In genomic region chr2:24556347-24556746, GRCm38 (mm10) we compare ENCODE assay signal across 20 mouse cellular contexts.
DNase-seq lines count a peak whose midpoint lies in the region; ATAC-seq and TF ChIP-seq lines count a peak whose summit lies in the region.
"Had no signal": no experiment of that assay in that cellular context is flagged by ENCODE, and none has a peak within 500 bp of the region (broad histone marks: within the 10 kb centered on the region; RNA-seq: fewer than 3 reads in every experiment).

No protein-coding gene starts in this region.

- no peak for DNase-seq in forebrain, postnatal 0 days
- peak; percentile 3 for DNase-seq in heart, adult 8-10 months (ENCODE audit: low spot score)
- peak; percentile 78 for DNase-seq in heart, postnatal 0 days (ENCODE audit: low spot score)
- no peak for DNase-seq in adrenal gland, adult 2 months
- DNase-seq in cerebellum, adult 2 months = no peak
- DNase-seq in urinary bladder, postnatal 14 days (ENCODE audit: low spot score) = no peak
- DNase-seq: adrenal gland, postnatal 14 days; B cell, adult 2 months; cerebellum, adult 18-20 months; cerebellum, postnatal 10 days; embryo, embryonic 11 days; gastrocnemius, postnatal 10 days; kidney, adult 18-20 months had no signal

- no peaks in the 10 kb centered on the region for H3K9me3 ChIP-seq in forebrain, postnatal 0 days (ENCODE audit: low read length)
- no peaks in the 10 kb centered on the region for H3K9me3 ChIP-seq in forebrain, embryonic 15.5 days
- H3K9me3 ChIP-seq in heart, embryonic 13.5 days = no peaks in the 10 kb centered on the region
- H3K9me3 ChIP-seq in heart, postnatal 0 days (replicated peaks; ENCODE audit: control insufficient read depth, low read length) = no peaks in the 10 kb centered on the region
- H3K9me3 ChIP-seq: embryonic facial prominence, embryonic 15.5 days; forebrain, embryonic 10.5 days; hindbrain, embryonic 15.5 days had no signal

- no peak overlapping the region for H3K27ac ChIP-seq in forebrain, postnatal 0 days (ENCODE audit: low read depth, low read length)
- H3K27ac ChIP-seq in forebrain, embryonic 15.5 days (replicated peaks) = no peak overlapping the region
- peak overlapping the region; percentile 82 for H3K27ac ChIP-seq in heart, embryonic 13.5 days (replicated peaks)
- H3K27ac ChIP-seq in heart, postnatal 0 days (ENCODE audit: low read depth) = peak overlapping the region; percentile 85
- H3K27ac ChIP-seq in cerebellum, adult 2 months (ENCODE audit: insufficient read depth, low read length) = no peak overlapping the region
- H3K27ac ChIP-seq: embryonic facial prominence, embryonic 15.5 days; forebrain, embryonic 10.5 days; hindbrain, embryonic 15.5 days had no signal

- no peaks in the 10 kb centered on the region for H3K27me3 ChIP-seq in forebrain, postnatal 0 days (ENCODE audit: insufficient read depth, low read length)
- no peaks in the 10 kb centered on the region for H3K27me3 ChIP-seq in forebrain, embryonic 15.5 days
- no peaks in the 10 kb centered on the region for H3K27me3 ChIP-seq in heart, embryonic 13.5 days (replicated peaks)
- H3K27me3 ChIP-seq in heart, postnatal 0 days (ENCODE audit: control insufficient read depth, insufficient read depth, low read length) = no peaks in the 10 kb centered on the region
- no peaks in the 10 kb centered on the region for H3K27me3 ChIP-seq in cerebellum, adult 2 months (ENCODE audit: control insufficient read depth, insufficient read depth, low read length)
- H3K27me3 ChIP-seq: embryonic facial prominence, embryonic 15.5 days; hindbrain, embryonic 15.5 days had no signal

- TF ChIP-seq EP300 in heart, postnatal 0 days (IDR thresholded peaks at IDR 0.05; ENCODE audit: low read depth) = no peak

- no peaks in the 10 kb centered on the region for H3K36me3 ChIP-seq in forebrain, postnatal 0 days (ENCODE audit: insufficient read depth)
- H3K36me3 ChIP-seq in forebrain, embryonic 15.5 days = no peaks in the 10 kb centered on the region
- H3K36me3 ChIP-seq in heart, embryonic 13.5 days = no peaks in the 10 kb centered on the region
- no peaks in the 10 kb centered on the region for H3K36me3 ChIP-seq in heart, postnatal 0 days (replicated peaks; ENCODE audit: control insufficient read depth, insufficient read depth, low read length)
- H3K36me3 ChIP-seq: embryonic facial prominence, embryonic 15.5 days; forebrain, embryonic 10.5 days; hindbrain, embryonic 15.5 days had no signal

- H3K9ac ChIP-seq in forebrain, postnatal 0 days = no peak overlapping the region
- H3K9ac ChIP-seq in forebrain, embryonic 15.5 days (replicated peaks) = no peak overlapping the region
- H3K9ac ChIP-seq in heart, embryonic 13.5 days = no peak overlapping the region
- H3K9ac ChIP-seq in heart, postnatal 0 days (replicated peaks; ENCODE audit: low read depth, low read length) = no peak overlapping the region
- H3K9ac ChIP-seq: embryonic facial prominence, embryonic 15.5 days; hindbrain, embryonic 15.5 days had no signal

- no peak for TF ChIP-seq CTCF in forebrain, postnatal 0 days (IDR thresholded peaks at IDR 0.05; ENCODE audit: low read depth)
- no peak for TF ChIP-seq CTCF in heart, postnatal 0 days (IDR thresholded peaks at IDR 0.05; ENCODE audit: low read depth)
- no peak for TF ChIP-seq CTCF in cerebellum, adult 2 months (IDR thresholded peaks at IDR 0.05; ENCODE audit: borderline replicate concordance, insufficient read depth, low read depth, low read length)

- no peak for TF ChIP-seq POLR2A in cerebellum, adult 2 months (IDR thresholded peaks at IDR 0.05; ENCODE audit: borderline replicate concordance, insufficient read depth, low read length)

- H3K4me2 ChIP-seq in forebrain, postnatal 0 days (ENCODE audit: low read depth) = no peak overlapping the region
- H3K4me2 ChIP-seq in forebrain, embryonic 15.5 days (replicated peaks) = no peak overlapping the region
- peak overlapping the region; percentile 51 for H3K4me2 ChIP-seq in heart, embryonic 13.5 days
- peak overlapping the region; percentile 31 for H3K4me2 ChIP-seq in heart, postnatal 0 days (ENCODE audit: low read depth, low read length)
- H3K4me2 ChIP-seq: embryonic facial prominence, embryonic 15.5 days; hindbrain, embryonic 15.5 days had no signal

- no peaks in the 10 kb centered on the region for H3K4me1 ChIP-seq in forebrain, postnatal 0 days (ENCODE audit: insufficient read depth)
- no peaks in the 10 kb centered on the region for H3K4me1 ChIP-seq in forebrain, embryonic 15.5 days
- peaks cover 30% of the 10 kb centered on the region for H3K4me1 ChIP-seq in heart, embryonic 13.5 days
- H3K4me1 ChIP-seq in heart, postnatal 0 days (ENCODE audit: control insufficient read depth, insufficient read depth) = peaks cover 27% of the 10 kb centered on the region
- no peaks in the 10 kb centered on the region for H3K4me1 ChIP-seq in cerebellum, adult 2 months (ENCODE audit: control insufficient read depth, insufficient read depth, low read length)
- H3K4me1 ChIP-seq: embryonic facial prominence, embryonic 15.5 days; hindbrain, embryonic 15.5 days had no signal

- WGBS in forebrain, postnatal 0 days = 70% methylated on average over 6 of the region's 6 CpGs
- 84% methylated on average over 6 of the region's 6 CpGs for WGBS in forebrain, embryonic 15.5 days
- WGBS in heart, embryonic 13.5 days = 41% methylated on average over 6 of the region's 6 CpGs
- 42% methylated on average over 6 of the region's 6 CpGs for WGBS in heart, postnatal 0 days
- WGBS in cerebellum, adult 2 months = 64% methylated on average over 6 of the region's 6 CpGs

- ATAC-seq in forebrain, postnatal 0 days = peak; percentile 51
- no peak for ATAC-seq in forebrain, embryonic 15.5 days (replicated peaks)
- ATAC-seq in heart, embryonic 13.5 days (ENCODE audit: extremely low read depth, insufficient number of reproducible peaks, low FRiP score, low TSS enrichment) = peak; percentile 29; the same call in 1 of the 2 replicates
- ATAC-seq in heart, postnatal 0 days (ENCODE audit: insufficient read depth, low read depth) = peak; percentile 88
- ATAC-seq: forebrain, embryonic 14.5 days had no signal

- no peak overlapping the region for H3K4me3 ChIP-seq in forebrain, postnatal 0 days (ENCODE audit: low read depth, low read length)
- no peak overlapping the region for H3K4me3 ChIP-seq in forebrain, embryonic 15.5 days
- no peak overlapping the region; the same call in 1 of the 2 replicates for H3K4me3 ChIP-seq in heart, embryonic 13.5 days
- H3K4me3 ChIP-seq in heart, postnatal 0 days (ENCODE audit: low read depth, low read length) = no peak overlapping the region
- no peak overlapping the region for H3K4me3 ChIP-seq in cerebellum, adult 2 months (replicated peaks; ENCODE audit: insufficient read depth, low read depth, low read length)
- H3K4me3 ChIP-seq: embryonic facial prominence, embryonic 15.5 days; erythroblast, embryonic 14.5 days; forebrain, embryonic 10.5 days; hindbrain, embryonic 15.5 days had no signal

Comparison
In these comparisons a context has a peak if more than half of its experiments do, and no peak if none do; other contexts are left out.
1. DNase-seq: peak in heart, adult 8-10 months (single experiment) and heart, postnatal 0 days (single experiment); none in forebrain, postnatal 0 days (single experiment), adrenal gland, adult 2 months (single experiment), cerebellum, adult 2 months (0 of 2) and urinary bladder, postnatal 14 days (single experiment).
2. H3K27ac ChIP-seq: peak in heart, embryonic 13.5 days (single experiment) and heart, postnatal 0 days (single experiment); none in forebrain, postnatal 0 days (single experiment), forebrain, embryonic 15.5 days (single experiment) and cerebellum, adult 2 months (single experiment).
3. H3K4me2 ChIP-seq: peak in heart, embryonic 13.5 days (single experiment) and heart, postnatal 0 days (single experiment); none in forebrain, postnatal 0 days (single experiment) and forebrain, embryonic 15.5 days (single experiment).